Mouse (Mus musculus): ENCODE measurements around the gene Slc41a2. TPM values are rescaled to one million over a fixed set of nuclear protein-coding genes. Genes with fewer than 3 reads are reported as not detected.
"Not testable (repeated sequence)": the region's sequence is repeated elsewhere in the genome, so short reads cannot be mapped to it uniquely, and the experiment has no call there.

The Slc41a2 gene
- 5.1 to 21.2 TPM (median 7.0 TPM) in 3 replicates for total RNA-seq (2017)

- 0 out of 2 replicates have a peak, but pooled peaks have one; percentile 29 for ATAC-seq (replicated peaks; ENCODE audit: insufficient number of reproducible peaks, low FRiP score, low TSS enrichment, poor library complexity, severe bottlenecking)
These were observed at the start of gene Slc41a2 for GRCm38 (mm10) chr10:83337159-83337951. Slc41a2 (minus strand) TSS chr10:83337882.

GRCm38 (mm10) chr10:83385330-83385910 is 47.7 kb upstream of the Slc41a2 start:
- ATAC-seq (replicated peaks; ENCODE audit: insufficient number of reproducible peaks, low FRiP score, low TSS enrichment, poor library complexity, severe bottlenecking), result no peak

GRCm38 (mm10) chr10:83384456-83385215 is 47.0 kb upstream of the Slc41a2 start:
- no peak for ATAC-seq (replicated peaks; ENCODE audit: insufficient number of reproducible peaks, low FRiP score, low TSS enrichment, poor library complexity, severe bottlenecking)

- ATAC-seq (replicated peaks; ENCODE audit: insufficient number of reproducible peaks, low FRiP score, low TSS enrichment, poor library complexity, severe bottlenecking), result no peak
These were observed 46.2 kb upstream of the Slc41a2 start for GRCm38 (mm10) chr10:83383863-83384262.

- no peak for ATAC-seq (replicated peaks; ENCODE audit: insufficient number of reproducible peaks, low FRiP score, low TSS enrichment, poor library complexity, severe bottlenecking)
These were observed 45.3 kb upstream of the Slc41a2 start for GRCm38 (mm10) chr10:83382988-83383387.

GRCm38 (mm10) chr10:83382528-83382927 is 44.8 kb upstream of the Slc41a2 start:
- ATAC-seq (replicated peaks; ENCODE audit: insufficient number of reproducible peaks, low FRiP score, low TSS enrichment, poor library complexity, severe bottlenecking), result no peak

GRCm38 (mm10) chr10:83380501-83380900 is 42.8 kb upstream of the Slc41a2 start:
- no peak for ATAC-seq (replicated peaks; ENCODE audit: insufficient number of reproducible peaks, low FRiP score, low TSS enrichment, poor library complexity, severe bottlenecking)

GRCm38 (mm10) chr10:83378083-83378833 is 40.6 kb upstream of the Slc41a2 start:
- no peak for ATAC-seq (replicated peaks; ENCODE audit: insufficient number of reproducible peaks, low FRiP score, low TSS enrichment, poor library complexity, severe bottlenecking)

DNA sequence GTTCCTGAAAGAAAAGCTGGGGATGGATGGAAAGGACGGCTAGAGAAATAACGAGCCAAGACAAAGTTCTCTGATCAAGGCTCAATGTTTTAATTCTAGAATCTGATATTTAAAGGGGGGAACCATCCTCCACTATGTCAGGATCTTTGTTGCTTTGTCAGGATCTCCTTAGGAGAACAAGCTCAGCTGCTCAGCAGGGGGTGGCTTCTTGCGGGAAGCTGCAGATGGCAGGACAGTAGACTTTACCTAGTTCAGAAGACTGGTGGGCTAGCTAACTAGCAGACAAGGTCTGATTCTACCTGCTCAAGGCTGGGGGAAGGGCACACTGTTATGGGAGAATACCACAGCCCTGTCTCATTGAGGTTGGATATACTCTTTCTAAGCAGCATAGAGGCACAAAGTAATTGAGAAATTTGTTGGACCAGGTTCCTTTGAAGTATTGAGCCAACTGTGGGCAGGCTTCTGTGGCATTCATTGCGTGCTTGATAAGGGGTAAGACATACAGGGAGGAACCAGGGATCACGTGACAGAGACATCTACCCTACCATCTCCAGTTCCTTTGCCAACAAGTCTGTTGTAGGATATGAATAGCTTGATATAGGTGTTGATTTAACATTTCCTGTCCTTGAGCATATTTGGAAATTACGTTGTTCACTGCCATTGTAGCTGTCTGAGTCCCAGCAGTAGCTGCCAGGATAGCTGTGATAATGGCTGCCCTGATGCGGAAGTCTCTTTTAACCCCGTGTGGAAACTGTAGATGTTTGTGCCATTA is 39.4 kb upstream of the Slc41a2 start:
- no peak for ATAC-seq (replicated peaks; ENCODE audit: insufficient number of reproducible peaks, low FRiP score, low TSS enrichment, poor library complexity, severe bottlenecking)

GRCm38 (mm10) chr10:83375458-83375857 is 37.8 kb upstream of the Slc41a2 start:
- not testable (repeated sequence) for ATAC-seq (replicated peaks; ENCODE audit: insufficient number of reproducible peaks, low FRiP score, low TSS enrichment, poor library complexity, severe bottlenecking)

DNA sequence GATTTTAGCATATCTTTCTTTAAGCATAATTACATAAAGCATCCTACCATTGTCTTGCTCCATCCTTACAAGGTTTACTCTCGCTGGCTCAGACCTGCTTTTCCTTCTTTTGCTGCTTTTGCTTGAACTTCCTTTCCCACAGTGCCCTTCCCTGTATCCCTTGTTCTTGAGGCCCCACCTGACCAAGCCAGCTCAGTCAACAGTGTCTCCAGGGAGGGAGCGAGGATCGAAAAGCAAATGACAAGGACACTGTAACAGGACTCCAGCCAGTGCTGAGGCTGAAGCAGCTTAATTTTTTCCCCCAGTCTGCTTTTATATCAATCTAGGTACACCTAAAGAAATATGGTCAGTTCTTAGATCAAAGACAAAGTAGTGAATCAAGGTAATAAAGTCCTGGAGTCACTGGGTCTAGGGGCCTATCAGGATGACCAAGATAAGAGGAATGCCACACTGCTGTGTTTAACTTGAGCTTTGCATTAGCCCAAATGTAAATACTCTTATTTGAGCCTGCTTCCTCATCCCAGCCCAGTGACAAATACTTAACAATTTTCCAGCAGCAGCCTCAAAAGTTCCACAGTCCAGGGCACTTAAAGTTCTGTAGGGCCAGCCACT is 36.5 kb upstream of the Slc41a2 start:
- no peak for ATAC-seq (replicated peaks; ENCODE audit: insufficient number of reproducible peaks, low FRiP score, low TSS enrichment, poor library complexity, severe bottlenecking)

DNA sequence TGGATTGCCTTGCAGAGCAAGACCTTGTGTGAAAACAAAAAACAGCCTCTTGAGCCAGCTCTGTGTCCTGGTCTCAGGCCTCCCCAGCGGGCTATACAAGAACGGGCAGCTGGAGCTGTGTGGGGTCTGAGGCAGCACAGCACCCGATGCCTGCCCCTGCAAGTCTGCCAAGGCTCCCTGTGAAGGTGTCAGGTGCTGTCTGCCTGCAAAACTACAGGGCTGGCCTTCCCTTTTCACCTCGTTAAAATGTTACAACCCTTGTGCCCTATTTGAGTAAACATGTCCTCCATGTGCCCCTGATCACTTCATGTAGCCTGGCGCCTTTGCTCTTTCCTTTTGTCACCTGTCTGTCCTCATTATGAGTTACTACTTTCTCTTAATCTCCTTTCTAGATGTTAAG is 31.2 kb upstream of the Slc41a2 start:
- ATAC-seq (replicated peaks; ENCODE audit: insufficient number of reproducible peaks, low FRiP score, low TSS enrichment, poor library complexity, severe bottlenecking), result no peak

- no peak for ATAC-seq (replicated peaks; ENCODE audit: insufficient number of reproducible peaks, low FRiP score, low TSS enrichment, poor library complexity, severe bottlenecking)
These were observed 25.8 kb upstream of the Slc41a2 start for GRCm38 (mm10) chr10:83363451-83363850.

DNA sequence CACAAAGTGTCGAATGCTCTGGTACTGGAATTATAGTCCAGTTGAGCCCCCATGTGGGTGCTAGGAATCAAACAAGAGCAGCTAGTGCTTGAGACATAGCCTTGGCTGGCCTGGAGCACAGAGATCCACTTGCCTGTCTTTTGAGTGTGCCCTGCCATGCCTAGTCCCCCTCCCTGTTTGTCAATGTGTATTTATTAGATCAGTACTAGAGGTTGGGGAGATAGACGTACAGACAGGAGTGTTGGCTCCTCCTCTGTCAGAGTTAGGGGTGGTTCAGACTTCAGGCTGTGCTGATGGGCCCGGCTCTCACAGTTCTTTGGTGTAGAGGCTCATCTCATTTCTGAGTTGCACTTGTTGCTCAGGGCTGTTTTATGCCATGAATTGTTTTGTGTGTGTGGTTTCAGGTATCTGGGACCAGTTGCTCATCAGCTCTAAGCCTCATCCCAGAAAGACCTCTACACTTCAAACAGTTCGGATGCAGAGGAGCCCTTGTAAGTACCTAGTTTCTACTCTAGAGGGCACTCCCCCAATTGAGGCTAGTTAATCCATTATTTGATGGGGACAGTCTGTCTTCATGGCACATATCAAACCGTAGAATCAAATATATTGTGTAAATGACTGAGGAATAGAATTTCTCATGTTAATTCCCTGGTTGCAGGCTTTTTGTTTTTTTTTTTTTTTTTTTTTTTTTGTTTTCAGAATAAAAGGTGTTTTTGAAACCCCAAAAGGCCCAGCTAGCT is 24.1 kb upstream of the Slc41a2 start:
- no peak for ATAC-seq (replicated peaks; ENCODE audit: insufficient number of reproducible peaks, low FRiP score, low TSS enrichment, poor library complexity, severe bottlenecking)

- ATAC-seq (replicated peaks; ENCODE audit: insufficient number of reproducible peaks, low FRiP score, low TSS enrichment, poor library complexity, severe bottlenecking), result no peak
These were observed 22.7 kb upstream of the Slc41a2 start for GRCm38 (mm10) chr10:83360356-83360755.

- peak; percentile 98 for ATAC-seq (replicated peaks; ENCODE audit: insufficient number of reproducible peaks, low FRiP score, low TSS enrichment, poor library complexity, severe bottlenecking)
These were observed 22.3 kb upstream of the Slc41a2 start, which contains the start of gene D10Wsu102e for GRCm38 (mm10) chr10:83359956-83360355. D10Wsu102e (plus strand) TSS chr10:83360221.

DNA sequence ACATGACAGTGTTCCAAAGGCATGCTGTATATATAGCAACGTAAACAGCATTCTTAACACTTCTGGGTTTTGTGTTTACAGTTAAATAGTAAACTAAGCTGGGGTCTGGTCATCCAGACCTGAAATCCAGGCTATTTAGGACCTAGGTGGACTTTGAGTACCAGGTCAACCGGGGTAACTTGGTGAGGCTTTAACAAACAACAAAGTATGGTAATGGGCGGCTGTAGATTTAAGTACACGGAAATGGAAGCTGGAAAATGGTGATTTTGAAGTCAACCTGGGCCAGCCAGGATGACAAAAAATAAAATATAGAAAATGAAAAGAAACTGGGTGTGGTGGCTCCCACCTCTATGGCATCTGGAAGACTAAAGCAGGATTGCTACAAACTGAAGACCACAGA is 21.8 kb upstream of the Slc41a2 start:
- ATAC-seq (replicated peaks; ENCODE audit: insufficient number of reproducible peaks, low FRiP score, low TSS enrichment, poor library complexity, severe bottlenecking), result no peak

Data from monocyte, adult 5-6 weeks (primary cell).